Mouse (Mus musculus) cerebellum, postnatal 14 days (tissue): Measurements from ENCODE around the gene Rusc1.
"Not testable (repeated sequence)": the region's sequence is repeated elsewhere in the genome, so short reads cannot be mapped to it uniquely, and the experiment has no call there.

Source experiments
- DNase-seq, 2 experiments: peaks; one replicate each; pipeline ENCODE4 v3.0.0; 2021; ENCODE audit warnings: mixed read lengths in 2 of 2

Gene Rusc1

DNA sequence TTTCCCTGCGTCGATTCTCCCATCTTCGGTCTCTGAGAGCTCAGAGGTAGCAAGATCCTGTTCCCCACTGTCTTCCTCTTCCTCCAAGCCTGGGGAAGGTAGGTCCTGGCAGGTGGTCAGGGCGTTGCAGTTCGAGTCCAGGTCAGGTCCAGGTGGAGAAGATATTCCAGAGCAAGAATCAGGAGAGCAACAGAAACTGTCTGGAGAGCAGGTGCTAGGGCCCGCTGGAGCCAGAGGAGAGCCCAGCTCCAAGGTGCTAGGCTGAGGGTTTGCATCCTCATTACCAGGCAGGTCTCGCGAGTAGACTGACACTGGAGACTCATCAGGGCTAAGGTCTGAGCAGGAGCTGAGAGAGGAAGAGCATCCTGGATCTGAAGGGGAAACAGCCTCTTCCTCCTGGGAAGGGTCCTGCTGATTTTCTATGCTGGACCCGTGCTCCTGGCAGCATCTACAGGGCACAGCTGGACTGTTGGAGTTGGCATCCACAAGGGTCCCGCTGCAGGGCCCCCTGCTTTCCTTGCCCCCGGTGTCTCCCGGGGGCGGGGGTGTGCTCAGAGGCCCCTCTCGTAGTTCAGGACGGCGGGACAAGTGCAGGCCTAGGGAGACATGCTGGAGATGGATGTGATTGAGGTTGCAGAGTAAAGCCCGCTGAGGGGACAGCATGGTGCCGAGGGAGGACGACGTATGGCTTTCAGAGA lies 1.2 kb downstream of the Rusc1 start:
- DNase-seq, result peak; percentile 48 to 50

DNA sequence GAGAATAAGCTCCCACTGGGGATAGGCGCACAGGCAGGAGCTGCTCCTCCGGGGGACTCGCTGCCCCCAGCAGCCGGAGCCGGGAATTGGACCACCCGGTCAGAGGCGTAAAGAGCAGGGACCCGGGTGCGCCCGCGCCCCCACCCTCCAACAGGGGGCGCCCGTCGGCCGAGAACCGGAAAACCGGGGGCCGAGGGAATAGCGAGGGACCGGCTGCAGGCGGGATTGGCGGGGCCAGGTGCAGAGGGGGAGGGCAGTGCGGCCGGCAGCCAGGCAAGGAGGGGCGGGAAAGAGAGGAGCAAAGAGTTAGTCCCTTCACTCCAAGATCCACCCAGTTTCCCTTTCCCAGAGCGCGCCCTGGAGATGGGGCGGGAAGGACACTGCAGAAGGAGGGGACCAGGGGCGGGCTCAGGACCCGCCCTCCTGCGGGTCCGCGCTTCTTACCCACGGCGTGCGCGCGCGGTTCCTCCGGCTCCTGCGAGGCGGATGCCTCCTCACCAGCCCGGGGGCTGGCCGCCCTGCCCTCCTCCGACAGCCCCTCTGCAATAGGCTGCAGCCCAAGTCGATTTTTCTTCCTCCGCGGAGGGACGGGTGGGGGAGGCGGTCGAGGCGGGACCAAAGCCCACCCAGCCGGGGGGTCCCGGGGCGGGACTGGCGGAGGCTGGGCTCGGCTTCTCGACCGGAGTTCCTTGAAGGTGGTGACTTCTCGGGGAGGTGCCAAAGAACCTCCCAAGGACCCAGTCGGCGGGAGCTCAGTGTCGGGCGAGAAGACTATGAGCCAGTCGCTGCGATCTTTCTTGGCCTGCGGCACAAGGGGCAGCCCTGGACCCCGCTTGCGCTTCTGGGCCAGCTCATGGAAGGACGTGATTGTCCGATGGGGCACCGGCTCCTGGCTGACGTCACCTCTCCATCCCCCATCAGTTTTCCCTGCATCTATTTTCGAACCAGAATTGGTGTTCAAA lies 2.1 kb downstream of the Rusc1 start:
- peak; percentile 90 to 91 for DNase-seq

DNA sequence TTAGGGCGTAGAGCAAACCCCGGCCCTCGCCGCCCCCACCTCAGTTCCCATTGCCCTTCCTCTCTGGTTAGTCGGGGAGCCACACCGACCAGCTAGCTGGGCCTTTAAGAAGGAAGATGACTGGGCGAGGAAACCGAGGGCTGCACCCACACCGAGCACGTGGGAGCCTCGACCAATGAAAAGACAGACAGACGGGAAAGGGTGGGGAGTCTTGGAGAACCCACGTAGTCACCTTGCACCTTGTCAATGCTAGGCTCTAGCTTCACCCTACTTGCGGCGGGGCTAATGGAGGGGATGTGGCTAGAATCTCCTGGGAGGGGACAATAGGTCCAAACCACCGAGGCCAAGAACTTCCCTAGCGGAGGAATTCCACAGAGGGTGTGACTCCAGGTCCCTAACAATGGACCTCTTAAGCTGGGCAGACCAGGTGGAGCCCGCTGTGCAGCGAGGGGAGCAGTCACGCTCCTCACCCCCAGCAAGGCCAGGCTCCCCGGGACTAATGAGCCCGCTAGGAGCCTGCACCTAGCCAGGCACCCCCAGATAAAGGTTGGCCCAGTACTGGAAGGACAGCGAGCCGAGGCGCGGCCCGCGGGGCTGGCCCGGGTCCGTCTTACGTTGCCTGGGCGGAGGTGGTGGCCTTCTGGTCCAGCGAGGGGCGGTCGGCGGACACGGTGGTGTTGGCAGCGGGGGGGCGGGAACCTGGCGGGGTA lies 3.1 kb downstream of the Rusc1 start:
- peak; percentile 86 for DNase-seq

DNA sequence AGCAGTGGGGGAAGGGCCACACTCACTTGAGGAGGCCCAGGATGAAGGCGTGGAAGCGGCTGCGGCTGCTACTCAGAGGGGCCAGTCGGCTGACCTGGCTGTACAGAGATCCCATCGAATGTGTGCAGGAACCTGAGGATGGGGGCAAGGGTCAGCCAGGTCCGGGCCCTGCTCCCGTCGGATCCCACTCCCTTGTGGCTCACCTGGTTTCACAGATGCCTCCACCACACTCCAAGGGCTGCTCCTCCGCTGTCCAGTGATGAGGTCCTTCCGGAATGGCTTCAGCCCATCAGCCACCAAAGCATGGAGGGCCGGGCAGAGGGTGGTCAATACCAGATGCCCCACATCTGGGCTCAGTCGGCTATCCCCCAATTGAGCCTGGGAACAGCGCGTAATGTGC lies 4.1 kb downstream of the Rusc1 start:
- DNase-seq, result no peak

DNA sequence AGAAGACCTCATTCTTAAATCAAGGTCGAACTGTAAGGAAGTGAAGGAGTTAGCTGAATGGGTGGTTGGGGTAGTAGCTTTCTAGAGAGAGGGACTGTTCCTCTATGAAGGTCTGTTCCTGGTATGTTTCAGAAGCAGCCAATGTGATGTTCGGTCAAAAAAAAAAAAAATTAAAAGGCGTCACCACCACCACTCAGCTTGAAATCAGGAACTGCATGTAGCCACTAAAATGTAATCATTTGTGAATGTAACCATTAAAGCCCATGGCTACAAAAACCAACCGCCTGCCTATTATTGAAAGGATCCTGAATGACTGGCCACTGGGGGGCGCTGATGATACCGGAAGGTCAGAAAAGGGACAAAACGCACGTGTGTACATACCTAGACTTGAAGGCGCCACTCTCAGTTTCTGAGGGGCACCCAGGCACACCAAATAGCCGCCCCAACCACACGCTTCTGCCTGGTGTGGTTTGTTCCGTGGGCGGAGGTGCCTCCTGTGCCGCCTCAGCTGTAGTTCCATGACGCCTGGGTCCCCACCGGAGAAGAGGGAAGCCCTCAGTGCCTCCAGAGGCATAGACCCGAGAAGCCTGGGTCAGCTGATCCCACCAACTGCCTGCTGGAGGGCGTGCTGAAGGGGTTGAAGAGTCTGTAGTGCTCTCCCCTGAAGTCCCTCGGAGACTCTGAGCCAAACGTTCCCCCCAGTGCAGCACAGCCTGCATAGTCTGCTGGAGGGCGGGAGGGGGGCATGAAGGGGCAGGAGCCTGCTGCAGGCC lies 5.6 kb downstream of the Rusc1 start:
- DNase-seq, result peak; percentile 85 to 97

DNA sequence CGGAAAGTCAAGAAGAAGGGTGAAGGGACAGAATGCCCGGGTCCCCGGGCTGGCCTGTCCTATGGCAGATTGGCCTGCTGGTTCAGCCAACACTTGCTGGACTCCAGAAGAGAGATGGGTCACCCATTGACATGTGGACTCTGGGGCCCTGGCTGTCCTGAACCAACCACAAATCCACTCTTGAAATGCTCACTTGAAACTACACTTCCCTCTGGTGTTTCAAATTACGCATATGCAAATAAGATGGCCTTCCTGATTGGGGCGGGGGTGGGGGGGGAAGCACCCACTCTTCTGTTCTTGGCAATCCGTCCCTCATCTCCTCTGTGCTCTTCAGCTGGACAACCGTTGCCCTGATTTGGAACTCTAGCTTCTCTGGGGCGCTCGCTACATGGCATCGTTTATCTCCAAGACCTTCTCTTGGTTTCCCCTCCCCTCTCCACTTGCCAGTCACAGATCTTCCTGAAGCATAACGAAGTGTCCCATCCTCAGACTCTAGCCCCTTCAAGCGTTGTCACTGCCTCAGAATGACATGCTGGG lies 8.4 kb downstream of the Rusc1 start:
- no peak for DNase-seq

DNA sequence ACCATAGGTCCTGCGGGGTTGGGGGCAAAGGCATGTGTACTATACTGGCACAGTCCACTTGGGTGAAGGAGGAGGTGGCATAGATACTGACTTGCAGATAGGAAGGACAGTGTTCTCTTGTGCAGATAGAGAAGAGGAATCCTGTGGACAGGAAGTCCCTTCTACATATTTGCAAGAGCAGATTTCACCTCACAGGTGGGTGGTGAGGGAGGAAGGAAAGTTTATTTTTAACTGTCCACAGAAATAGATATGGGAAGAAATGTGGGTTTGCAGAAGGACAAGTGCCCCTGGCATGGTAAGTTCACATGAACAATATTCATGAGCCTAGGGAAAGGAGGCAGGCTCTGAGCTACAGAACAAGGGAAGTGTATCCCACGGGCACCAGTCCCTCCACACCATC lies 9.0 kb downstream of the Rusc1 start:
- no peak for DNase-seq

DNA sequence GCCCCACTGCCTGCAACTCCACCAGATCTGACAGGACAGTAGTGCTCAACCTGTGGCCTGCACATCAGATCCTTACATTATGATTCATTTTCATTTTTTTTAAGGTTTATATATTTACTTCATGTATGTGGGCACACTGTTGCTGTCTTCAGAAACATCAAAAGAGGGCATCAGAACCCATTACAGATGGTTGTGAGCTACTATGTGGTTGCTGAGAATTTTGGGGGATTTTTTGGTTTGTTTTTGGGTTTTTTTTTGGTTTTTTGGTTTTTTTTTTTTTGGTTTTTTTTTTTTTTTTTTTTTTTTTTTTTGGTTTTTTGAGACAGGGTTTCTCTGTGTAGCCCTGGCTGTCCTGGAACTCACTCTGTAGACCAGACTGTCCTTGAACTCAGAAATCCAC lies 10.8 kb downstream of the Rusc1 start:
- not testable (repeated sequence) for DNase-seq

DNA sequence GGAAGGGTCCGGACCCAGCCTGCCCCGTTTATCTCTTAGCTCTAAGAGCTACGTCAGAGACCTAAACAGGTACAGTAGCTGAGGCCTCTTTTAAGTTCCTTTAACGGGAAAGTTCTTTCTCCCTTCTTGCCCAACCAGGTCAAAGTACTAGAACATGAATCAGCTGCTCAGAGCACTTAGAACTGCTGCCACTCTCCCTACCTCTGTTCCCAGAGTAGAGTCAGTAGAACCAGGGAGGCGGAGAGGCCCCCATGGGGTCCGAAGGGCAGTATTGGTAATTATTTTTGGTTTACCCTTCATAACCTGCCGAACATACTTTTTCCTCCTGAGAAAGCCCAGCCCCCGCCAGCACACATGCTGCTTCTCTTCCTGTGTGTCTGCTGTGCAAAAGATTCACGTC lies 15.7 kb downstream of the Rusc1 start:
- no peak for DNase-seq

DNA sequence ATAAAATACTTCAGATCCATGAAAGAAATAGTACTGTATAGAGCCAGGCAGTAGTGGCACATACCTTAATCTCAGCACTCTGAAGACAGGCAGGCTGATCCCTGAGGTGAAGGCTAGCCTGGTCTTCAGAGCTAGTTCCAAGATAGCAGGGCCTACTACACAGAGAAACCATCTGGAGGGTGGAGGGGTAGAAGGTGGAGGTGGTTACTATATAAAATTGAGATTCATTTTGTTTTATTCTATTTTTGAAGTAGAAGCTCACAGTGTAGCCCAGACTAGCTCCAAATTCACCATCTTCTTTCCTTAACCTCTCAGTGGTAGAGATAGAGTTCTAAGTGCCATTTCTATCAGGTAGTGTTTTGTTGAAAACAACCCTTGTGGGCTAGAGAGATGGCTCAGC lies 25.8 kb downstream of the Rusc1 start:
- no peak for DNase-seq

DNA sequence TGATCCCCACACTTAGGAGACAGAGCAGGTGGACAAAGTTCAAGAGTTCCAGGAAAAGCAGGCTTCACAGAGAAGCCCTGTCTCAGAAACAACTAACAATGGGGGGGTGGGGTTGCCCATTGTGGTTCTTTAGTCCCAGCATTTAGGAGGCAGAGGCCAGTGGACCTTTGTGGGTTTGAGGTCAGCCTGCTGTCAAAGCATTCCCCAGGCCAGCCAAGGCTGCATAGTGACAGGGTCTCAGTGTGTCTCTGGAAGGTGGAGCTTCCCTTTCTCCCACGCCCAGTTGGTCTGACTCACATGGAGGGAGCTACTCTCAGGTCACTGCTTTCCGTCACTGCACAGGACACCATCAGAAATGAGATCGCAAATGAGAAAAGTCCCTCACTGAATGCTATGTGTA lies 31.4 kb downstream of the Rusc1 start:
- DNase-seq, result no peak

DNA sequence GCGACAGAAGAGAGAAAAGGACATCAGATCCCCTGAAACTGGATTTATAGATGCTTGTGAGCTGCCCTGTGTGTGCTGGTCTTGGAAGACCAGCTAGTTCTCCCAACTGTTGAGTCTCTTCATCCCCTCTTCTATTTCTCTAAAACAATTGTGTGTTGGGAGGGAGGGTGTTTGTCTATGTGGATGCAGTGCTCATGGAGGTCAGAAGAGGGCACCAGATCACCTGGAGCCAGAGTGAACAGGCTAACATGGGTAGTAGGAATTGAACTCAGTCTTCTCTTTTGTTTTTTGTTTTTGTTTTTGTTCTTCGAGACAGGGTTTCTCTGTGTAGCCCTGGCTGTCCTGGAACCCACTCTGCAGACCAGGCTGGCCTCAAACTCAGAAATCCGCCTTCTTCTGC lies 34.3 kb downstream of the Rusc1 start:
- peak; percentile 48 to 58 for DNase-seq

DNA sequence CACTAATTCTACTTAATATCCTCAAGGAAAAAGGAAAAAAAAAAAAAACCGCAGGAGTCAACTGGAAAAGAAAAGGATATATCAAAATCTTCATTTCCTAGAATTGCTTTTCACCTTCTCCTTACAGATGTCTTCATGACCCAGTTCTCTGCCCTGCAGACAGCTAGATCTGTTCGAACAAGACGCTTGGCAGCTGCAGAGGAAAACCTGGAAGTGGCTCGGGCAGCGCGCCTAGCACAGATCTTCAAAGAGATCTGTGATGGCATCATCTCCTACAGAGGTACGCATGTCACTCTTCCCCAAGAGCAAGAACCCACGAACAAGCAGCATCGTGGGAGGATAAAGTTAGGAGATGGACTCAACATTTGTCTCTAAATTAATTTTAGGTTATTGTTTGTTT lies 34.8 kb downstream of the Rusc1 start:
- DNase-seq, result no peak

DNA sequence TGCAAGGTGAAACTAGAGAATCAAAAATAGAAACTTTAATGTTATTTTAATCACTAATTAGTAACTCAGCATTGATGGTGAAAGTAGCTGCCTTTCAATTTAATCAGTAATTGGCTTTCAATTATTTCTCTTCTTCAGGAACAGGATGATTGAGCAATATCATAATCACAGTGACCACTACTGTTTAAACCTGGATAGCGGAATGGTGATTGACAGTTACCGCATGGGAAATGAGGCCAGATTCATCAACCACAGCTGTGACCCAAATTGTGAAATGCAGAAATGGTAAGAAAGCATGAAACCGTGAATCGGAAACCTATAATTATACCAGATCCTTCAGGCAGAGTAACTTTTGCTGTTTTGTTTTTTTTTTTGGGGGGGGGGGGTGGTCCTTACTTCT lies 49.8 kb downstream of the Rusc1 start:
- no peak for DNase-seq
